Comparison of ENCODE assay signal across 9 mouse cellular contexts in the genomic region with DNA sequence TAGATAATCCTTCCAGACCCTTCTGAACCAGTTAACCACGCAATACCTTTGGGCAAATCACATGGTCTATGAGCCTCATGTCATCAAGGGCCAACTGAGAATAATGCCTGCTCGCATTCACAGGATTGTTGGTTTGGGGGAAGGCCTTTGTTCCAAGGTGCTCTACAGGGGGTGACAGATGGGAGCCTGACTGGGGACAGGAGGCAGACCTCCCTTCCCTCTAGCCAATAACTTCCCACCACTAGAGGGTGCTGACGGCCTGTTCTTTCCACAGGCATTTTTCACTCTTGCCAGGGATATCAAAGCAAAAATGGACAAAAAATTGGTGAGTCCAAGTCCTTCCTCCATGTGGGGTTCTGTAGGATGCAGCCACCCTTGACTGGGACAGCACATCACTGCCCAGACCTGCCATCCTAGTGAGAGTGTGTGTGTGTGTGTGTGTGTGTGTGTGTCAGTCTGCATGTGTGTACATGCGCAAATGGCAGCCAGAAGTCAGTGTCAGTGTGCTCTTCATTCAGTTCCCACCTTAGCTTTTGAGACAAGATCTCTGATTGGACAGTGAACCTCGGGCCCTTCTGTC. TPM values are rescaled to one million over a fixed set of nuclear protein-coding genes. Genes with fewer than 3 reads are reported as not detected.
A peak's percentile ranks its signal among the peaks of the same experiment; 100 is the strongest.
DNase-seq lines count a peak whose midpoint lies in the region; ATAC-seq and TF ChIP-seq lines count a peak whose summit lies in the region.
"Had no signal": no experiment of that assay in that cellular context is flagged by ENCODE, and none has a peak within 500 bp of the region (broad histone marks: within the 10 kb centered on the region; RNA-seq: fewer than 3 reads in every experiment).

No protein-coding gene starts in this region.

- H3K4me2 ChIP-seq in forebrain, embryonic 15.5 days (replicated peaks): no peak overlapping the region

- no peaks in the 10 kb centered on the region for H3K9me3 ChIP-seq in forebrain, embryonic 15.5 days

- WGBS in forebrain, embryonic 15.5 days: 57% methylated on average over 5 of the region's 5 CpGs

- TF ChIP-seq CTCF in Patski (IDR thresholded peaks at IDR 0.05): peak; percentile 73

- H3K27ac ChIP-seq in forebrain, embryonic 15.5 days (replicated peaks): no peak overlapping the region

- H3K4me1 ChIP-seq in forebrain, embryonic 15.5 days: no peaks in the 10 kb centered on the region

- POLR2A ChIA-PET in Patski (lab: Charles Lee): no interaction called here

- H3K9ac ChIP-seq in forebrain, embryonic 15.5 days (replicated peaks): no peak overlapping the region

- no peak overlapping the region for H3K4me3 ChIP-seq in forebrain, embryonic 15.5 days

- H3K36me3 ChIP-seq in forebrain, embryonic 15.5 days: peaks cover 80% of the 10 kb centered on the region

- H3K27me3 ChIP-seq in Patski: no peaks in the 10 kb centered on the region
- no peaks in the 10 kb centered on the region for H3K27me3 ChIP-seq in forebrain, embryonic 15.5 days

- ATAC-seq in Patski: peak; percentile 40
- peak; percentile 59 for ATAC-seq in forebrain, embryonic 15.5 days (replicated peaks)
- peak; percentile 61 to 77 for ATAC-seq in hematopoietic stem cell, adult 5-6 weeks (replicated peaks in 1 of 2; ENCODE audit: insufficient read depth in 1 of 2, low FRiP score in 2 of 2, low TSS enrichment in 1 of 2, low read depth in 1 of 2, poor library complexity in 2 of 2, severe bottlenecking in 2 of 2)

- in situ Hi-C loops in Patski (cut with MboI; ENCODE audit: low pct_unique_long_range_greater_than_20kb): loop anchor here (10.0 to 25.0 kb wide), 2 partner anchors 187 to 415 kb away; no protein-coding TSS in a partner anchor

- CTCF ChIA-PET in Patski (lab: Charles Lee): interaction anchor here (1.1 to 2.2 kb wide), 7 partner anchors 8 to 62 kb away, joined by 3 to 7 read pairs (median 5); a partner anchor contains a TSS

- DNase-seq in Patski (ENCODE audit: low read depth, low spot score): no peak
- DNase-seq in cerebellum, adult 11-12 months: peak; percentile 75
- DNase-seq in layer of hippocampus, adult 8-10 months (ENCODE audit: low spot score in 2 of 2): peak; percentile 42 to 75
- peak; percentile 88 for DNase-seq in lung, postnatal 10 days
- peak; percentile 73 for DNase-seq in ovary, postnatal 14 days (ENCODE audit: low spot score)
- peak; percentile 81 for DNase-seq in thymus, postnatal 4 days

RNA-seq across cellular contexts. Expression of a gene that starts 12.0 kb away (rescaled TPM):
- 0.05 TPM for polyA plus RNA-seq in Patski (2021)
- polyA plus RNA-seq in forebrain, embryonic 15.5 days (2015; fragmentation: Nextera tagmentation; extraction: Ambion mirVana): not detected in 2 replicates
- 10.1 and 14.3 TPM in 2 replicates for total RNA-seq in hematopoietic stem cell, adult 5-6 weeks (2017)
- under 1 TPM in 1 of 4 experiments, not detected in 3; 0.31 TPM for total RNA-seq in layer of hippocampus, adult 8-10 months (2022)
- total RNA-seq: left cerebral cortex, adult 8-10 months had no signal

RNA-seq across cellular contexts. Expression of a gene that starts 16.4 kb away (rescaled TPM):
- 111 TPM for polyA plus RNA-seq in Patski (2021)
- 100 and 103 TPM in 2 replicates for polyA plus RNA-seq in forebrain, embryonic 15.5 days (2015; fragmentation: Nextera tagmentation; extraction: Ambion mirVana)
- total RNA-seq in hematopoietic stem cell, adult 5-6 weeks (2017): 317 and 486 TPM in 2 replicates
- 10 to 100 TPM; 32.2 to 40.7 (median 37.0) TPM for total RNA-seq in layer of hippocampus, adult 8-10 months (2022)

RNA-seq across cellular contexts. Expression of a gene that starts 35.2 kb away (rescaled TPM):
- not detected for polyA plus RNA-seq in Patski (2021)
- polyA plus RNA-seq in forebrain, embryonic 15.5 days (2015; fragmentation: Nextera tagmentation; extraction: Ambion mirVana): not detected in 2 replicates
- not detected in 2 replicates for total RNA-seq in hematopoietic stem cell, adult 5-6 weeks (2017)
- under 1 TPM in 1 of 4 experiments, not detected in 3; 0.14 TPM for total RNA-seq in layer of hippocampus, adult 8-10 months (2022)
- total RNA-seq: left cerebral cortex, adult 8-10 months had no signal

RNA-seq across cellular contexts. Expression of a gene that starts 36.0 kb away (rescaled TPM):
- not detected for polyA plus RNA-seq in Patski (2021)
- polyA plus RNA-seq in forebrain, embryonic 15.5 days (2015; fragmentation: Nextera tagmentation; extraction: Ambion mirVana): not detected in 2 replicates
- not detected in 2 replicates for total RNA-seq in hematopoietic stem cell, adult 5-6 weeks (2017)
- total RNA-seq in layer of hippocampus, adult 8-10 months (2022): not detected
- total RNA-seq: left cerebral cortex, adult 8-10 months had no signal

RNA-seq across cellular contexts. Expression of a gene that starts 42.1 kb away (rescaled TPM):
- 90.2 TPM for polyA plus RNA-seq in Patski (2021)
- polyA plus RNA-seq in forebrain, embryonic 15.5 days (2015; fragmentation: Nextera tagmentation; extraction: Ambion mirVana): 116 and 117 TPM in 2 replicates
- total RNA-seq in hematopoietic stem cell, adult 5-6 weeks (2017): 67.6 and 81.8 TPM in 2 replicates
- 10 to 100 TPM; 53.1 to 64.6 (median 56.2) TPM for total RNA-seq in layer of hippocampus, adult 8-10 months (2022)
